Mouse (Mus musculus): ENCODE results near the gene Ttc7. TPM values are rescaled to one million over a fixed set of nuclear protein-coding genes. Genes with fewer than 3 reads are reported as not detected.

The Ttc7 gene
- total and polyA plus RNA-seq, 3 experiments = 22.8 to 42.4 TPM; not detected in 1

DNA sequence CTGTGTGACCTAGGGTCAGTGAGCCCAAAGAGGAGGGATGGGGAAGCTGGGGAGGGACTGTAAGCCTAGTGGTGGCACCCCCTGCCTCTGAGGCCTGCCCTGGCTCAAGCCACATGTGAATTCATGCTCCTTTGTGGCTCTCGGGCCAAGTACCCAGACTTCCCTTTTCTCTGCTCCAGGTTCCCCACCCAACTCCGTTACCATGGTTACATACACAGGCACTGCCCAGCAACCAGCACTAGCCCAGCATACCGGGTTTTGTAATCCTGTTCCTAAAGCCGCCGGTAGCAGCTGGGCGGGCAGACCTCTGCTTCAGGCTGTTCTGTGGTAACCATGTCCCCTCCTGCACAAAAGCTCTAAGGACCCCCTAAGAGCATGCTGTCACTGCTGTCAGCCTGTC lies 44.3 kb downstream of the Ttc7 start:
- Histone ChIP-seq H3K4me1 (ENCODE audit: control insufficient read depth in 1 of 2, insufficient read depth in 2 of 2, low read length in 2 of 2) (peaks cover 0 to 11% of the 10 kb centered on the region in 2 experiments; a peak in 2 of 4 replicates), H3K9me3 (replicated peaks; ENCODE audit: insufficient read depth, low read length) (no peaks in the 10 kb centered on the region), H3K4me3 (ENCODE audit: control insufficient read depth in 1 of 2, insufficient read depth in 1 of 2, low read depth in 2 of 2, low read length in 2 of 2) (no peak overlapping the region), H3K9ac (ENCODE audit: control insufficient read depth, low read depth, low read length, poor library complexity, severe bottlenecking) (0 out of 2 replicates have a peak overlapping the region, but pooled peaks have one; percentile 15), H3K79me2 (ENCODE audit: control insufficient read depth, insufficient read depth, low read length, poor library complexity) (no peaks in the 10 kb centered on the region), H3K27me3 (ENCODE audit: control insufficient read depth in 1 of 2, insufficient read depth in 2 of 2, low read length in 2 of 2) (no peaks in the 10 kb centered on the region), H3K36me3 (ENCODE audit: control insufficient read depth in 1 of 2, insufficient read depth in 2 of 2, low read length in 2 of 2) (peaks cover 0 to 8% of the 10 kb centered on the region in 2 experiments; a peak in 3 of 4 replicates), H3K27ac (ENCODE audit: control insufficient read depth, low read depth, low read length) (no peak overlapping the region)
- TF ChIP-seq EP300 (IDR thresholded peaks at IDR 0.05; ENCODE audit: low read depth in 1 of 2, low read length in 2 of 2) = no peak
- peak; percentile 35; the same call in 1 of the 2 replicates for TF ChIP-seq SIN3A (IDR thresholded peaks at IDR 0.05; ENCODE audit: low read length)
- no peak for TF ChIP-seq E2F4 (IDR thresholded peaks at IDR 0.05; ENCODE audit: borderline replicate concordance, low read depth, low read length)
- TF ChIP-seq MXI1 (IDR thresholded peaks at IDR 0.05; ENCODE audit: low read depth, low read length) = 0 out of 2 replicates have a peak, but pooled peaks have one; percentile 40
- TF ChIP-seq ZKSCAN1 (IDR thresholded peaks at IDR 0.05; ENCODE audit: low read depth, low read length) = no peak
- 0 out of 4 replicates have a peak, but pooled peaks of 1 of the 2 experiments have one; percentile 31 for TF ChIP-seq POLR2A (IDR thresholded peaks at IDR 0.05; ENCODE audit: control insufficient read depth in 1 of 2, insufficient read depth in 1 of 2, low read depth in 1 of 2, low read length in 2 of 2, poor library complexity in 1 of 2)
- 0 out of 2 replicates have a peak, but pooled peaks have one; percentile 59 for TF ChIP-seq MYC (IDR thresholded peaks at IDR 0.05; ENCODE audit: low read depth, low read length)
- DNase-seq (ENCODE audit: low read depth, low spot score) = peak; percentile 89

DNA sequence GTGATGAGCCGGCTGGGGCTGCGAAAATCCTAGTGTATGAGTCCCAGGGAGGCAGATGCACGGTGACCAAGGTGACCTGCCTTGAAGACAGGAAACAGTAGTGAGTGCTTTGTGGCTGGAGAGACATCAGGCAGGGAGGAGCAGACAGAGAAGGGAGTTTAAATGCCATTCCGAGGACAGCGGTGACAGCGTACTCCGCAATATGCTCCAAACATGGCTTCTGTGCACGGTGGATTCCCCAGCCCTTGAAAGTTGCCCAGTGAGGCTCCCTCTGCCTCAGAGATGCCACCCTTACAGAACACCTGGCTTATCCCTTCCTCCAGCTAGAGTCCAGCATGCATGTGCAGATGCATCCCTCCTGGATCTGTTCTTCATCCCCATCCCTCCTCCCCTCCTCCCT lies 45.0 kb downstream of the Ttc7 start:
- DNase-seq (ENCODE audit: low read depth, low spot score) = no peak
- Histone ChIP-seq H3K79me2 (ENCODE audit: control insufficient read depth, insufficient read depth, low read length, poor library complexity) (no peaks in the 10 kb centered on the region), H3K27ac (ENCODE audit: control insufficient read depth, low read depth, low read length) (no peak overlapping the region), H3K4me1 (ENCODE audit: control insufficient read depth in 1 of 2, insufficient read depth in 2 of 2, low read length in 2 of 2) (peaks cover 0 to 11% of the 10 kb centered on the region in 2 experiments; a peak in 2 of 4 replicates), H3K4me3 (ENCODE audit: control insufficient read depth in 1 of 2, insufficient read depth in 1 of 2, low read depth in 2 of 2, low read length in 2 of 2) (no peak overlapping the region), H3K27me3 (ENCODE audit: control insufficient read depth in 1 of 2, insufficient read depth in 2 of 2, low read length in 2 of 2) (no peaks in the 10 kb centered on the region), H3K36me3 (ENCODE audit: control insufficient read depth in 1 of 2, insufficient read depth in 2 of 2, low read length in 2 of 2) (peaks cover 0 to 8% of the 10 kb centered on the region in 2 experiments; a peak in 3 of 4 replicates), H3K9me3 (replicated peaks; ENCODE audit: insufficient read depth, low read length) (no peaks in the 10 kb centered on the region), H3K9ac (ENCODE audit: control insufficient read depth, low read depth, low read length, poor library complexity, severe bottlenecking) (no peak overlapping the region)
- TF ChIP-seq EP300 (IDR thresholded peaks at IDR 0.05; ENCODE audit: low read depth in 1 of 2, low read length in 2 of 2) (no peak), ZC3H11A (IDR thresholded peaks at IDR 0.05; ENCODE audit: low read depth, low read length) (no peak), TAL1 (IDR thresholded peaks at IDR 0.05; ENCODE audit: low read length) (no peak), USF1 (IDR thresholded peaks at IDR 0.05; ENCODE audit: low read depth, low read length) (no peak), TBP (IDR thresholded peaks at IDR 0.05; ENCODE audit: low read depth, low read length) (no peak), GABPA (IDR thresholded peaks at IDR 0.05; ENCODE audit: low read depth, low read length) (no peak)

DNA sequence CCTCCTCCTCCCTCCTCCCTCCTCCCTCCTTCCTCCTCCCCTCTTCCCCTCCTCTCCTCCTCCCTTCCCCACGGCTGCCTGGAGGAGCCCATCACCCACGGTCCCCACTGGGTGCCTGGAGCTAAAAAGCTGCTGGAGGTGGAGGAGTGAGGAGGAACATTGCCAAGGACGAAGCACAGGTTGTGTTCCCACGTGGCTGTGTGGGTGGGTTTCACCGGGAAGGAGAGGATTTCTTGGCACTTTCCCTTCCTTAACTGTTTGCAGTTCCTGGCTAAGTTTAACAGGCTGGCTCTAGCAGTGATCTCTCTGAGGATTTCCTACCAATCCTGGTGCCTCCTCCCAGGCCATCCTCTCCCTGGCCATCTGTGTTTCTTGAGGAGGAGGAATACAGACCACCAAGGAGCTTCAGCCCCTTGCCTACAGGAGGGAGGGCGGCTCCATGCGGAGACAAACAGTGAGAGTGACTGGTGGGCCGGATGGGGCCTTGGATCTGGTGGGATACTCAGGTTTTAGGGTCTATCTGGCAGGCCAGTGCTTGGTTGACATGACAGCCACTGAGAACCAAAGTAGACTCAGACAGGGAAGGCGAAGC lies 45.6 kb downstream of the Ttc7 start:
- DNase-seq (ENCODE audit: low read depth, low spot score) = no peak
- Histone ChIP-seq H3K27me3 (ENCODE audit: control insufficient read depth in 1 of 2, insufficient read depth in 2 of 2, low read length in 2 of 2) (no peaks in the 10 kb centered on the region), H3K9ac (ENCODE audit: control insufficient read depth, low read depth, low read length, poor library complexity, severe bottlenecking) (no peak overlapping the region), H3K36me3 (ENCODE audit: control insufficient read depth in 1 of 2, insufficient read depth in 2 of 2, low read length in 2 of 2) (peaks cover 0 to 8% of the 10 kb centered on the region in 2 experiments; a peak in 3 of 4 replicates), H3K27ac (ENCODE audit: control insufficient read depth, low read depth, low read length) (no peak overlapping the region), H3K9me3 (replicated peaks; ENCODE audit: insufficient read depth, low read length) (no peaks in the 10 kb centered on the region), H3K79me2 (ENCODE audit: control insufficient read depth, insufficient read depth, low read length, poor library complexity) (no peaks in the 10 kb centered on the region), H3K4me1 (ENCODE audit: control insufficient read depth in 1 of 2, insufficient read depth in 2 of 2, low read length in 2 of 2) (peaks cover 0 to 11% of the 10 kb centered on the region in 2 experiments; a peak in 2 of 4 replicates), H3K4me3 (ENCODE audit: control insufficient read depth in 1 of 2, insufficient read depth in 1 of 2, low read depth in 2 of 2, low read length in 2 of 2) (no peak overlapping the region)
- TF ChIP-seq E2F4 (IDR thresholded peaks at IDR 0.05; ENCODE audit: borderline replicate concordance, low read depth, low read length) (no peak), USF2 (IDR thresholded peaks at IDR 0.05; ENCODE audit: borderline replicate concordance in 1 of 2, insufficient read depth in 1 of 2, low read depth in 1 of 2, low read length in 2 of 2) (no peak), POLR2AphosphoS5 (IDR thresholded peaks at IDR 0.05; ENCODE audit: borderline replicate concordance, low read depth, low read length) (no peak), UBTF (IDR thresholded peaks at IDR 0.05; ENCODE audit: borderline replicate concordance, insufficient read depth, low read depth, low read length) (no peak), ZKSCAN1 (IDR thresholded peaks at IDR 0.05; ENCODE audit: low read depth, low read length) (no peak), MXI1 (IDR thresholded peaks at IDR 0.05; ENCODE audit: low read depth, low read length) (no peak), NRF1 (IDR thresholded peaks at IDR 0.05; ENCODE audit: insufficient read depth, low read depth, low read length, poor library complexity, severe bottlenecking) (no peak), TBP (IDR thresholded peaks at IDR 0.05; ENCODE audit: low read depth, low read length) (no peak), ETS1 (IDR thresholded peaks at IDR 0.05; ENCODE audit: low read depth, low read length) (no peak), MAZ (IDR thresholded peaks at IDR 0.05; ENCODE audit: low read depth, low read length) (no peak), MYB (IDR thresholded peaks at IDR 0.05; ENCODE audit: low read depth, low read length) (no peak), ZMIZ1 (IDR thresholded peaks at IDR 0.05; ENCODE audit: low read depth, low read length) (no peak), MAX (IDR thresholded peaks at IDR 0.05; ENCODE audit: low read length) (no peak), SMC3 (IDR thresholded peaks at IDR 0.05; ENCODE audit: low read depth, low read length) (no peak), BHLHE40 (IDR thresholded peaks at IDR 0.05; ENCODE audit: borderline replicate concordance, low read depth, low read length) (no peak)

Data from MEL (cell line).